Mouse (Mus musculus): ENCODE measurements at regions not wholly inside any gene's neighbourhood (a gene's known extent, or its start where the extent isn't known, plus 50 kb on each side); places are given as distances from the start of the nearest gene placed in this dataset.

GRCm38 (mm10) chr4:12538043-12538442 is 366.2 kb upstream of the Fam92a start:
- no peak for DNase-seq (ENCODE audit: low read depth, low spot score)

- no peak for DNase-seq (ENCODE audit: low read depth, low spot score)
Measured at GRCm38 (mm10) chr4:12534151-12534550, 362.3 kb upstream of the Fam92a start.

GRCm38 (mm10) chr4:12532961-12533360 is 361.1 kb upstream of the Fam92a start:
- no peak for DNase-seq (ENCODE audit: low read depth, low spot score)

- DNase-seq (ENCODE audit: low read depth, low spot score) = no peak
Measured at GRCm38 (mm10) chr4:12522358-12522757, 350.5 kb upstream of the Fam92a start.

- DNase-seq (ENCODE audit: low read depth, low spot score) = no peak
Measured at GRCm38 (mm10) chr4:12521246-12521645, 349.4 kb upstream of the Fam92a start.

- no peak for DNase-seq (ENCODE audit: low read depth, low spot score)
Measured at GRCm38 (mm10) chr4:12516497-12516896, 344.7 kb upstream of the Fam92a start.

- DNase-seq (ENCODE audit: low read depth, low spot score) = no peak
Measured at GRCm38 (mm10) chr4:12511656-12512385, 340.0 kb upstream of the Fam92a start.

GRCm38 (mm10) chr4:12506851-12507551 is 335.2 kb upstream of the Fam92a start:
- no peak for DNase-seq (ENCODE audit: low read depth, low spot score)

GRCm38 (mm10) chr4:12501086-12501485 is 329.3 kb upstream of the Fam92a start:
- DNase-seq (ENCODE audit: low read depth, low spot score) = no peak

- no peak for DNase-seq (ENCODE audit: low read depth, low spot score)
Measured at GRCm38 (mm10) chr4:12498426-12498825, 326.6 kb upstream of the Fam92a start.

GRCm38 (mm10) chr4:12492468-12492867 is 320.7 kb upstream of the Fam92a start:
- DNase-seq (ENCODE audit: low read depth, low spot score) = no peak

GRCm38 (mm10) chr4:12491306-12491705 is 319.5 kb upstream of the Fam92a start:
- DNase-seq (ENCODE audit: low read depth, low spot score) = no peak

GRCm38 (mm10) chr4:12490066-12490465 is 318.3 kb upstream of the Fam92a start:
- no peak for DNase-seq (ENCODE audit: low read depth, low spot score)

GRCm38 (mm10) chr4:12489358-12489757 is 317.5 kb upstream of the Fam92a start:
- DNase-seq (ENCODE audit: low read depth, low spot score) = no peak

GRCm38 (mm10) chr4:12481481-12481880 is 309.7 kb upstream of the Fam92a start:
- no peak for DNase-seq (ENCODE audit: low read depth, low spot score)

GRCm38 (mm10) chr4:12476717-12477116 is 304.9 kb upstream of the Fam92a start:
- no peak for DNase-seq (ENCODE audit: low read depth, low spot score)

GRCm38 (mm10) chr4:12474981-12475568 is 303.3 kb upstream of the Fam92a start:
- DNase-seq (ENCODE audit: low read depth, low spot score) = no peak

- DNase-seq (ENCODE audit: low read depth, low spot score) = no peak
Measured at GRCm38 (mm10) chr4:12474421-12474820, 302.6 kb upstream of the Fam92a start.

- no peak for DNase-seq (ENCODE audit: low read depth, low spot score)
Measured at GRCm38 (mm10) chr4:12461701-12462100, 289.9 kb upstream of the Fam92a start.

- no peak for DNase-seq (ENCODE audit: low read depth, low spot score)
Measured at GRCm38 (mm10) chr4:12461251-12461650, 289.4 kb upstream of the Fam92a start.

GRCm38 (mm10) chr4:12457978-12458597 is 286.3 kb upstream of the Fam92a start:
- no peak for DNase-seq (ENCODE audit: low read depth, low spot score)

GRCm38 (mm10) chr4:12452086-12452485 is 280.3 kb upstream of the Fam92a start:
- DNase-seq (ENCODE audit: low read depth, low spot score) = no peak
